Mouse (Mus musculus) heart, embryonic 15.5 days (tissue): ENCODE data around the gene Kcmf1. TPM values are rescaled to one million over a fixed set of nuclear protein-coding genes. Genes with fewer than 3 reads are reported as not detected.
"Not testable (repeated sequence)": the region's sequence is repeated elsewhere in the genome, so short reads cannot be mapped to it uniquely, and the experiment has no call there.

Source experiments
- ATAC-seq: fragments of 200-750 bp; cut with Nextera tagmentation; replicated peaks from 2 replicates; pipeline ENCODE4 v1.8.0; 2017; ENCODE audit warnings: low read depth, moderate TSS enrichment; ENCODE audit not compliant: insufficient number of reproducible peaks, insufficient read depth, low FRiP score
- H3K27ac ChIP-seq: fragments of 300-500 bp; sonication (generic); 2 replicates; pipeline ENCODE4 v1.5.1; 2015; ENCODE audit warnings: mild to moderate bottlenecking, inconsistent platforms
- H3K27me3 ChIP-seq: fragments of 300-500 bp; sonication (generic); 2 replicates; pipeline ENCODE4 v1.6.1; 2015; ENCODE audit warnings: inconsistent platforms
- H3K36me3 ChIP-seq: fragments of 300-500 bp; sonication (generic); 2 replicates; pipeline ENCODE4 v1.6.1; 2015; ENCODE audit warnings: mild to moderate bottlenecking, inconsistent platforms
- H3K4me1 ChIP-seq: fragments of 300-500 bp; sonication (generic); replicated peaks from 2 replicates; pipeline ENCODE4 v1.6.1; 2015; ENCODE audit warnings: inconsistent platforms
- H3K4me2 ChIP-seq: fragments of 300-500 bp; sonication (generic); 2 replicates; pipeline ENCODE4 v1.6.1; 2015; ENCODE audit warnings: inconsistent platforms, mild to moderate bottlenecking, moderate library complexity
- H3K4me3 ChIP-seq: fragments of 300-500 bp; sonication (generic); 2 replicates; pipeline ENCODE4 v1.5.1; 2015; ENCODE audit warnings: mild to moderate bottlenecking, inconsistent platforms
- H3K9ac ChIP-seq: fragments of 300-500 bp; sonication (generic); 2 replicates; pipeline ENCODE4 v1.6.1; 2015; ENCODE audit warnings: mild to moderate bottlenecking, inconsistent platforms
- H3K9me3 ChIP-seq: fragments of 300-500 bp; sonication (generic); replicated peaks from 2 replicates; pipeline ENCODE4 v1.6.1; 2016; ENCODE audit warnings: inconsistent platforms
- WGBS: fragments of 180-500 bp; shearing (Covaris S2); methylation state at CpG from one replicate; pipeline ENCODE4 v1.1.7; 2015; ENCODE audit warnings: mixed read lengths; 5-methylcytosine and 5-hydroxymethylcytosine counted together
- polyA plus RNA-seq: library from polyadenylated mRNA; unstranded; fragments of >200 nt; fragmentation: Nextera tagmentation; extraction: Ambion mirVana; gene quantifications from 2 replicates; pipeline ENCODE4 v1.2.1, GENCODE M21; 2015

Gene Kcmf1
- polyA plus RNA-seq, 1 experiment from 2014 or later, result 40.7 TPM

- WGBS, result 81% methylated on average over 6 of the region's 6 CpGs
- no peaks in the 10 kb centered on the region for H3K9me3 ChIP-seq
- H3K36me3 ChIP-seq, result no peaks in the 10 kb centered on the region
- no peak overlapping the region for H3K4me2 ChIP-seq
- peaks cover 20% of the 10 kb centered on the region for H3K4me1 ChIP-seq
- H3K27ac ChIP-seq, result no peak overlapping the region
- ATAC-seq, result no peak
- no peak overlapping the region for H3K4me3 ChIP-seq
- no peaks in the 10 kb centered on the region for H3K27me3 ChIP-seq
- H3K9ac ChIP-seq, result no peak overlapping the region
Observed at GRCm38 (mm10) chr6:72876629-72877028, 23.1 kb downstream of the Kcmf1 start.

GRCm38 (mm10) chr6:72873338-72873737 is 26.4 kb downstream of the Kcmf1 start:
- 83% methylated on average over 3 of the region's 3 CpGs for WGBS
- no peak for ATAC-seq
- Histone ChIP-seq H3K4me2 (no peak overlapping the region), H3K27ac (no peak overlapping the region), H3K4me3 (no peak overlapping the region), H3K27me3 (no peaks in the 10 kb centered on the region), H3K36me3 (no peaks in the 10 kb centered on the region), H3K9me3 (no peaks in the 10 kb centered on the region), H3K9ac (no peak overlapping the region), H3K4me1 (peaks cover 35% of the 10 kb centered on the region)

GRCm38 (mm10) chr6:72872276-72872675 is 27.5 kb downstream of the Kcmf1 start:
- Histone ChIP-seq H3K27me3 (no peaks in the 10 kb centered on the region), H3K27ac (no peak overlapping the region), H3K9ac (no peak overlapping the region), H3K4me1 (peaks cover 39% of the 10 kb centered on the region), H3K9me3 (no peaks in the 10 kb centered on the region), H3K4me3 (no peak overlapping the region), H3K4me2 (no peak overlapping the region), H3K36me3 (no peaks in the 10 kb centered on the region)
- ATAC-seq, result no peak
- 87% methylated on average over 1 of the region's 1 CpGs for WGBS

GRCm38 (mm10) chr6:72869601-72870000 is 30.2 kb downstream of the Kcmf1 start:
- WGBS, result 66% methylated on average over 8 of the region's 8 CpGs
- H3K9me3 ChIP-seq, result no peaks in the 10 kb centered on the region
- no peaks in the 10 kb centered on the region for H3K27me3 ChIP-seq
- no peaks in the 10 kb centered on the region for H3K36me3 ChIP-seq
- no peak overlapping the region for H3K4me2 ChIP-seq
- H3K4me3 ChIP-seq, result no peak overlapping the region
- H3K9ac ChIP-seq, result no peak overlapping the region
- H3K4me1 ChIP-seq, result peaks cover 41% of the 10 kb centered on the region
- H3K27ac ChIP-seq, result 0 out of 2 replicates have a peak overlapping the region, but pooled peaks have one; percentile 11
- no peak for ATAC-seq

- Histone ChIP-seq H3K4me3 (no peak overlapping the region), H3K9ac (no peak overlapping the region), H3K4me2 (no peak overlapping the region), H3K4me1 (peaks cover 41% of the 10 kb centered on the region), H3K9me3 (no peaks in the 10 kb centered on the region), H3K27ac (0 out of 2 replicates have a peak overlapping the region, but pooled peaks have one; percentile 4), H3K36me3 (no peaks in the 10 kb centered on the region), H3K27me3 (no peaks in the 10 kb centered on the region)
- 70% methylated on average over 5 of the region's 5 CpGs for WGBS
- no peak for ATAC-seq
Observed at GRCm38 (mm10) chr6:72868688-72869087, 31.1 kb downstream of the Kcmf1 start.

GRCm38 (mm10) chr6:72867746-72868145 is 32.0 kb downstream of the Kcmf1 start:
- no peak overlapping the region for H3K9ac ChIP-seq
- no peaks in the 10 kb centered on the region; the same call in 1 of the 2 replicates for H3K36me3 ChIP-seq
- no peak overlapping the region for H3K27ac ChIP-seq
- 84% methylated on average over 1 of the region's 1 CpGs for WGBS
- no peaks in the 10 kb centered on the region for H3K27me3 ChIP-seq
- no peak overlapping the region for H3K4me3 ChIP-seq
- peaks cover 35% of the 10 kb centered on the region for H3K4me1 ChIP-seq
- H3K9me3 ChIP-seq, result no peaks in the 10 kb centered on the region
- H3K4me2 ChIP-seq, result no peak overlapping the region
- ATAC-seq, result no peak

- Histone ChIP-seq H3K4me1 (peaks cover 26% of the 10 kb centered on the region), H3K4me2 (no peak overlapping the region), H3K27me3 (no peaks in the 10 kb centered on the region), H3K27ac (no peak overlapping the region), H3K9me3 (no peaks in the 10 kb centered on the region), H3K36me3 (no peaks in the 10 kb centered on the region; the same call in 1 of the 2 replicates), H3K4me3 (no peak overlapping the region), H3K9ac (no peak overlapping the region)
- no peak for ATAC-seq
- 68% methylated on average over 2 of the region's 2 CpGs for WGBS
Observed at GRCm38 (mm10) chr6:72866232-72866631, 33.5 kb downstream of the Kcmf1 start.

- H3K9ac ChIP-seq, H3K27ac ChIP-seq, H3K9me3 ChIP-seq, H3K4me3 ChIP-seq, ATAC-seq, H3K27me3 ChIP-seq, H3K4me2 ChIP-seq, H3K4me1 ChIP-seq: not testable (repeated sequence)
- WGBS, result 90% methylated on average over 5 of the region's 5 CpGs
- peaks cover 16% of the 10 kb centered on the region for H3K36me3 ChIP-seq
Observed at GRCm38 (mm10) chr6:72862686-72863085, 37.1 kb downstream of the Kcmf1 start.

GRCm38 (mm10) chr6:72854256-72854655 is 45.5 kb downstream of the Kcmf1 start:
- Histone ChIP-seq H3K27ac (no peak overlapping the region), H3K36me3 (peaks cover 67% of the 10 kb centered on the region), H3K9me3 (no peaks in the 10 kb centered on the region; the same call in 1 of the 2 replicates), H3K4me3 (no peak overlapping the region), H3K9ac (no peak overlapping the region), H3K4me2 (no peak overlapping the region), H3K4me1 (peaks cover 8% of the 10 kb centered on the region; the same call in 1 of the 2 replicates), H3K27me3 (no peaks in the 10 kb centered on the region)
- 70% methylated on average over 5 of the region's 5 CpGs for WGBS
- no peak for ATAC-seq

- Histone ChIP-seq H3K4me2 (no peak overlapping the region), H3K27me3 (no peaks in the 10 kb centered on the region), H3K9ac (no peak overlapping the region), H3K4me1 (peaks cover 8% of the 10 kb centered on the region; the same call in 1 of the 2 replicates), H3K9me3 (no peaks in the 10 kb centered on the region; the same call in 1 of the 2 replicates), H3K36me3 (peaks cover 66% of the 10 kb centered on the region), H3K4me3 (no peak overlapping the region), H3K27ac (no peak overlapping the region)
- no peak for ATAC-seq
- WGBS, result 56% methylated on average over 4 of the region's 4 CpGs
Observed at GRCm38 (mm10) chr6:72852180-72852579, 47.6 kb downstream of the Kcmf1 start.

GRCm38 (mm10) chr6:72851633-72852032 is 48.1 kb downstream of the Kcmf1 start:
- peaks cover 66% of the 10 kb centered on the region for H3K36me3 ChIP-seq
- no peak overlapping the region for H3K27ac ChIP-seq
- no peaks in the 10 kb centered on the region; the same call in 1 of the 2 replicates for H3K9me3 ChIP-seq
- ATAC-seq, result no peak
- WGBS, result 71% methylated on average over 5 of the region's 5 CpGs
- H3K9ac ChIP-seq, result no peak overlapping the region
- no peak overlapping the region for H3K4me3 ChIP-seq
- no peaks in the 10 kb centered on the region for H3K27me3 ChIP-seq
- no peak overlapping the region for H3K4me2 ChIP-seq
- peaks cover 8% of the 10 kb centered on the region; the same call in 1 of the 2 replicates for H3K4me1 ChIP-seq

GRCm38 (mm10) chr6:72841986-72842502 is 57.7 kb downstream of the Kcmf1 start:
- Histone ChIP-seq H3K9me3 (no peaks in the 10 kb centered on the region), H3K4me2 (no peak overlapping the region), H3K9ac (no peak overlapping the region), H3K4me3 (no peak overlapping the region), H3K36me3 (peaks cover 54% of the 10 kb centered on the region), H3K27ac (no peak overlapping the region), H3K4me1 (no peaks in the 10 kb centered on the region), H3K27me3 (no peaks in the 10 kb centered on the region)
- WGBS, result 84% methylated on average over 7 of the region's 7 CpGs
- no peak for ATAC-seq
